Mouse (Mus musculus) layer of hippocampus, postnatal 25 days (tissue): ENCODE measurements around the gene S100a4. TPM values are rescaled to one million over a fixed set of nuclear protein-coding genes. Genes with fewer than 3 reads are reported as not detected.
A peak's percentile ranks its signal among the peaks of the same experiment; 100 is the strongest.

Experiments used
- DNase-seq, 2 experiments: peaks; one replicate each; pipeline ENCODE4 v3.0.0; 2022; ENCODE audit warnings: mixed read lengths in 2 of 2, low spot score in 1 of 2; ENCODE audit errors: extremely low spot score in 1 of 2
- total RNA-seq, 2 experiments: library from RNA; stranded (reverse); gene quantifications; 2 replicates each; pipeline ENCODE4 v1.2.3; 2021

The S100a4 gene
- total RNA-seq, 2 experiments from 2014 or later = 4.1 to 6.5 TPM

DNA sequence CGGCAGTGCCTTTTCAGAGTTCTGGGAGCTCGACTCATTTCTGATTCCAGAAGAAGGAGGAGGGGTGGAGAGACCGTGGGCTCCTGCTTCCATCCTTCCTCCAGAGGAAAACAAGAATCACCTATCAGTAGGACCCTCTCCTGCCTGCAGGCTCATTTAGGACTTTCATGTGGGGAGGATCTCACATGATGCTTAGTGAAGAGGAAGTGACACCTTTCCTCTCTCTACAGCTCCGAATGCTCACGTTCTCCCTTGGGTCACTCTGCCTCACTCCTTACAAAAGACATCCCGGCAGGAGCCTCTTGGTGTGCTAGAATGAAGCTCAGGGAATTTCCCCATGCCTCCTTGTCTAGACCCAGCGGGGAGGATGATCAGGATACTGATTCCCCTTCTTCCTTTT, 18.0 kb downstream of the S100a4 start:
- no peak for DNase-seq

GRCm38 (mm10) chr3:90623435-90624071, 20.0 kb downstream of the S100a4 start:
- peak in 1 of 2 experiments; percentile 53 for DNase-seq

GRCm38 (mm10) chr3:90625496-90625895, 21.9 kb downstream of the S100a4 start:
- DNase-seq = no peak

GRCm38 (mm10) chr3:90626266-90627021, 22.9 kb downstream of the S100a4 start:
- DNase-seq = no peak

DNA sequence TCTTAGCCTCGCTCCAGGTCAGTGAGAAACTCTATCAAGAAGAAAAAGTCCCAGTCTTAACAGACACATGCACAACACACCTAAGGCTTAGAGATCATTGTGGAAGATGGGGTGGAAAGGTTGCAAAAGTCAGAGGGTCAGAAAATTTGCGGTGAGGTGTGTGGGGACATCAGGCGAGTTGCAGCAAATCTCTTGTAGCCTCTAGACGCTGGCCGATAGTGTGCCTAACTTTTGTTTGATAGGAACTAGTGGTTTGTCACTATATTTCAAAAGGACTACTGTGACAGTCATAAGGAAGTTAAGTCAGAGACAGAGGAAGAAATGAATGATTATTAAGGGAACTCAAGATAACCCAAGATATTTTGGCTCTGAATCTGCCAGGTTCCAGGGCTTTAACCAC, 23.8 kb downstream of the S100a4 start:
- DNase-seq = no peak

- DNase-seq = no peak
Observed at GRCm38 (mm10) chr3:90627807-90628206, 24.2 kb downstream of the S100a4 start.

GRCm38 (mm10) chr3:90629298-90629697, 25.7 kb downstream of the S100a4 start:
- DNase-seq = no peak

DNA sequence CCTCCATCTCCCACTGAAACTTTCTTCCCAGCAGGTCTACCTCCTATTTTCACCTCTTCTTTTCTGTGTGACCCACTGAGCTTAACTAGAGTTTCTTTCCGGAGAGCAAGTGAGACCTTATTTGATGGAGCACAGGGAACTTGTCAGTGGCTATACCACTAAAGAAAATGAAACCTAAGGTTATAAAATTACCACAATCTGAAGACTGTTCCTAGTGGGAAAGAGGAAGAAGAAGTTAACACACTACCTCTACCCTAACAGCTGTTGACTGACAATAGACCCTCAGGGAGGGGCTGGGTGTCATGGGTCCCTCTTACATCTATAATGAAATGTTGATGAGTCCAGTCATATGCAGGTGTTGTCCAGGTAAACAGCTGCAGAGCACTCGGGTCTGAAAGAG, 28.4 kb downstream of the S100a4 start:
- DNase-seq = no peak

DNA sequence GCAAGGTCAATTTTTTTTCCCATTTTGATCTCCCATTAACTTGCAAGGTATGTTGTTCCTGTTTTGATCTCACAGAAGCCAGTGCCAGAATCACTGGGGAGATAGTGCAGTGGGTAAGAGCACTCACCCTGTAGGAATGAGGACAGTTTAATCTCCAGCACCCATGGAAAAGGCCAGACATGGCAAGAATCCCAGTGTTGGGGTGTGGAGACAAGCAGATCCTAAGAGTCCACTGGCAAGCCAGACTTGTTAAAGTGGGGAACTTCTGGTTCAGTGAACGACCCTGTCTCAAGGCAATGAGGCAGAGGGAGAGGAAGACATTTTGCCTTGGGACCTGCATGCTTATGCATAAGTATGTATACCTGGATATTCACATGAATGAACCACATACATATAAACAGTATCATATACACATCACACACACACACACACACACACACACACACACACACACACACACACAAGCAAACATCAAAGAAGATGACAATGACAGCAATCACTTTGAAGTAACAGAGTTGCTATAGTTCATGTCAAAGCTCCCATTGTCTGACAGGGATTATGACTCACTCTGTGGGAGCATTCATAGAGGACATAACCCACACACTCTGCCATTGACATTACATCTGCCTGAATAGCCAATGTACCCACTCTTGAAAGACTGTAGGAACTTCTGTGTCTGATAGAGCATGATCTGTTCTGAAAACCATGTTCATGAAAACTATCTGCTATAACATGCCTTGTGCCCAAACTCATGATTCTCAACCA, 35.1 kb downstream of the S100a4 start:
- no peak for DNase-seq

GRCm38 (mm10) chr3:90639511-90640154, 36.1 kb downstream of the S100a4 start:
- DNase-seq = no peak

GRCm38 (mm10) chr3:90640981-90641380, 37.4 kb downstream of the S100a4 start:
- no peak for DNase-seq

GRCm38 (mm10) chr3:90644220-90644619, 40.6 kb downstream of the S100a4 start:
- peak in 1 of 2 experiments; percentile 61 for DNase-seq

GRCm38 (mm10) chr3:90647291-90647690, 43.7 kb downstream of the S100a4 start:
- DNase-seq = no peak

DNA sequence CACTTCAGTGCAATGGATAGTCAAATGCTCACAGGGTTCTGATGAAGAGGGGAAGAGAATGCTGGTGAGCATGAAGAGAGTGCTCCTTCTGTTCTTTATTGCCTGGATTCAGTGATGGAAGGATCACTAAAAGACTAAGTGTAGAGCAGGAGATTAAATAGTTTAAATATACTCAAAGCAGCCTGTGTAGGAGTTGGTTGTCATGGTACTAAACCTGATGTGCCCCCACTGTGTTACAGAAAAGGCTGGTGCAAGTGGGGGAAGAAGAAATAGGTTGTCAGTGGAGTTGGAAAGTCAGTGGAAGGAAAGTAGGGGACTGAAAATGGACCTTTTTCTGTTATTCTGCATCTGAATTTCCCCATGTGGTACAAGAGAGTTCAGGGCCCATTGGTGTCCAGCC, 45.4 kb downstream of the S100a4 start:
- DNase-seq = no peak

- DNase-seq = no peak
Observed at GRCm38 (mm10) chr3:90649832-90650231, 46.3 kb downstream of the S100a4 start.

- peak; percentile 61 to 90 for DNase-seq
Observed at GRCm38 (mm10) chr3:90652878-90653508, 49.4 kb downstream of the S100a4 start.

DNA sequence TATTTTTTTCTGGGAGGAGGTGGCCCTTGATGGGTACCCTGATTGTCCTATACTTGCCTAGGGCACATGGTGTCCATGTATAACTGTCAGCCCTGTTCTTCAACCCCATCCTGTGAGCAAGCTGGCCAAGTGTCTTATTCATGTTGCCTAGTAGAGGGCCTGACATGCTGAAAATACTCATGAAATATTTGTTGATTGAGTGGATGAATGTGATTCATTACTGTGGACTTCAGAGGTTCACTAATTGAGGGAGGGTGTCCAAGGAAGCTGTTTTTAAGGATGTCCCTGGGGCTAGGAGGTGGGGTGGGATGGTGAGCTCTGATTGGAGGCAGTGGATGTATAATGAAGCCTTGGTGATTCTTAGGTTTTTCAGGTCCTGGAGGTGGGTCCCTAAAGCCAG, 50.1 kb downstream of the S100a4 start, which contains the start of gene S100a7a:
Gene S100a7a (plus strand): TSS at position 301 of the 400 bp plus-strand sequence.
- no peak for DNase-seq
